Mouse (Mus musculus): ENCODE measurements around the gene 4933406M09Rik.

The 4933406M09Rik gene

GRCm38 (mm10) chr1:134381795-134382625, 3.7 kb upstream of the 4933406M09Rik start:
- peak; percentile 9 for DNase-seq

- DNase-seq, result no peak
Observed at GRCm38 (mm10) chr1:134384581-134384980, 1.2 kb upstream of the 4933406M09Rik start.

GRCm38 (mm10) chr1:134385176-134385575, 564 bp upstream of the 4933406M09Rik start:
- no peak for DNase-seq

GRCm38 (mm10) chr1:134393827-134394226, 8.1 kb downstream of the 4933406M09Rik start:
- no peak for DNase-seq

GRCm38 (mm10) chr1:134398210-134398609, 12.5 kb downstream of the 4933406M09Rik start:
- no peak for DNase-seq

- DNase-seq, result peak; percentile 22
Observed at GRCm38 (mm10) chr1:134399735-134400134, 14.0 kb downstream of the 4933406M09Rik start.

- DNase-seq, result peak; percentile 88
Observed at GRCm38 (mm10) chr1:134405509-134406413, 20.0 kb downstream of the 4933406M09Rik start, which contains the start of gene Cyb5r1. Cyb5r1 (plus strand) TSS chr1:134405559.

GRCm38 (mm10) chr1:134406414-134406771, 20.7 kb downstream of the 4933406M09Rik start:
- no peak for DNase-seq

GRCm38 (mm10) chr1:134408080-134408479, 22.3 kb downstream of the 4933406M09Rik start:
- DNase-seq, result no peak

- DNase-seq, result no peak
Observed at GRCm38 (mm10) chr1:134411706-134412629, 26.2 kb downstream of the 4933406M09Rik start.

- DNase-seq, result no peak
Observed at GRCm38 (mm10) chr1:134414038-134414437, 28.3 kb downstream of the 4933406M09Rik start.

GRCm38 (mm10) chr1:134414501-134415167, 28.9 kb downstream of the 4933406M09Rik start:
- no peak for DNase-seq

GRCm38 (mm10) chr1:134415168-134415831, 29.6 kb downstream of the 4933406M09Rik start, which contains the start of gene Adipor1:
Adipor1 (plus strand) TSS chr1:134415378.
- DNase-seq, result peak; percentile 99

- DNase-seq, result no peak
Observed at GRCm38 (mm10) chr1:134418414-134418975, 32.8 kb downstream of the 4933406M09Rik start.

GRCm38 (mm10) chr1:134419176-134419575, 33.4 kb downstream of the 4933406M09Rik start:
- no peak for DNase-seq

GRCm38 (mm10) chr1:134419751-134420458, 34.2 kb downstream of the 4933406M09Rik start:
- peak; percentile 66 for DNase-seq

GRCm38 (mm10) chr1:134423911-134424310, 38.2 kb downstream of the 4933406M09Rik start:
- DNase-seq, result no peak

GRCm38 (mm10) chr1:134426289-134426688, 40.5 kb downstream of the 4933406M09Rik start:
- no peak for DNase-seq

GRCm38 (mm10) chr1:134433002-134433401, 47.3 kb downstream of the 4933406M09Rik start:
- DNase-seq, result no peak

GRCm38 (mm10) chr1:134433473-134433872, 47.7 kb downstream of the 4933406M09Rik start:
- no peak for DNase-seq
